Mouse (Mus musculus) small intestine, adult 2 months (tissue): ENCODE results near the gene Tdrd1. TPM values are rescaled to one million over a fixed set of nuclear protein-coding genes. Genes with fewer than 3 reads are reported as not detected.

ENCODE experiments used
- H3K27ac ChIP-seq: fragments of 200-500 bp; 2 replicates; pipeline ENCODE4 v1.5.1; 2012; ENCODE audit warnings: low read depth, low read length, control low read depth, inconsistent platforms; ENCODE audit not compliant: insufficient read depth
- H3K27me3 ChIP-seq: fragments of 200-500 bp; 2 replicates; pipeline ENCODE4 v1.6.1; 2012; ENCODE audit warnings: mild to moderate bottlenecking, moderate library complexity, low read length, inconsistent platforms; ENCODE audit not compliant: control insufficient read depth, insufficient read depth
- H3K36me3 ChIP-seq: fragments of 200-500 bp; 2 replicates; pipeline ENCODE4 v1.6.1; 2012; ENCODE audit warnings: mild to moderate bottlenecking, low read length, control low read depth, inconsistent platforms; ENCODE audit not compliant: control insufficient read depth, insufficient read depth
- H3K4me1 ChIP-seq: fragments of 200-500 bp; 2 replicates; pipeline ENCODE4 v1.6.1; 2012; ENCODE audit warnings: low read length, inconsistent platforms, mixed read lengths; ENCODE audit not compliant: control insufficient read depth, insufficient read depth, insufficient read length
- H3K4me3 ChIP-seq: fragments of 200-500 bp; 2 replicates; pipeline ENCODE4 v1.5.1; 2012; ENCODE audit warnings: low read depth, mild to moderate bottlenecking, control low read depth, inconsistent platforms, low read length, moderate library complexity
- CTCF ChIP-seq: fragments of 200-500 bp; IDR thresholded peaks from 2 replicates; pipeline ENCODE4 v1.5.1; 2012; ENCODE audit warnings: low read depth, mild to moderate bottlenecking, control low read depth, inconsistent platforms, low read length, moderate library complexity, mixed read lengths; ENCODE audit not compliant: insufficient replicate concordance, insufficient read length; ENCODE audit errors: extremely low read depth
- POLR2A ChIP-seq: fragments of 200-500 bp; IDR thresholded peaks from 2 replicates; pipeline ENCODE4 v1.6.1; 2012; ENCODE audit warnings: low read depth, mild to moderate bottlenecking, control low read depth, inconsistent platforms, low read length, moderate library complexity
- WGBS: fragments of 180-500 bp; shearing (Covaris S2); methylation state at CpG from one replicate; pipeline ENCODE4 v1.1.7; 2018; 5-methylcytosine and 5-hydroxymethylcytosine counted together
- polyA plus RNA-seq: library from polyadenylated mRNA; depleted of rRNA; stranded (reverse); fragments of >200 nt; gene quantifications from 2 replicates; pipeline ENCODE4 v1.2.3, GENCODE M21; 2012; rRNA removed

Tdrd1 gene
- polyA plus RNA-seq, 1 experiment: 0.10 TPM

GRCm38 (mm10) chr19:56913761-56914160, 87.8 kb downstream of the Tdrd1 start:
- no peaks in the 10 kb centered on the region for H3K4me1 ChIP-seq
- WGBS: 72% methylated on average over 4 of the region's 4 CpGs
- no peaks in the 10 kb centered on the region for H3K36me3 ChIP-seq
- H3K27me3 ChIP-seq: no peaks in the 10 kb centered on the region
- H3K27ac ChIP-seq: no peak overlapping the region
- no peak overlapping the region for H3K4me3 ChIP-seq
- TF ChIP-seq POLR2A (no peak), CTCF (no peak)

GRCm38 (mm10) chr19:56914658-56915057, 88.6 kb downstream of the Tdrd1 start:
- WGBS: 94% methylated on average over 3 of the region's 3 CpGs
- Histone ChIP-seq H3K4me1 (no peaks in the 10 kb centered on the region), H3K27me3 (no peaks in the 10 kb centered on the region), H3K4me3 (no peak overlapping the region), H3K27ac (no peak overlapping the region), H3K36me3 (no peaks in the 10 kb centered on the region)
- TF ChIP-seq POLR2A (no peak), CTCF (no peak)

- H3K4me1 ChIP-seq: no peaks in the 10 kb centered on the region
- no peak overlapping the region for H3K27ac ChIP-seq
- TF ChIP-seq POLR2A: no peak
- TF ChIP-seq CTCF: no peak
- no peak overlapping the region for H3K4me3 ChIP-seq
- WGBS: 28% methylated on average over 6 of the region's 6 CpGs
- no peaks in the 10 kb centered on the region for H3K27me3 ChIP-seq
- no peaks in the 10 kb centered on the region for H3K36me3 ChIP-seq
Measured at GRCm38 (mm10) chr19:56915084-56915483, 89.1 kb downstream of the Tdrd1 start.

Other genes with a start within 250 kb of the Tdrd1 start
- 3.1 and 3.7 TPM in 2 replicates for gene Adrb1, start 104.0 kb upstream of the Tdrd1 start, polyA plus RNA-seq
- gene Ccdc186, start 4.0 kb upstream of the Tdrd1 start, polyA plus RNA-seq: 1.0 and 3.4 TPM in 2 replicates
- 0.27 and 0.49 TPM in 2 replicates for gene Vwa2, start 48.0 kb downstream of the Tdrd1 start, polyA plus RNA-seq
- 2.3 and 2.6 TPM in 2 replicates for gene Afap1l2, start 182.0 kb downstream of the Tdrd1 start, polyA plus RNA-seq